Mouse (Mus musculus) liver, embryonic 15.5 days (tissue): ENCODE data around the gene Palm. TPM values are rescaled to one million over a fixed set of nuclear protein-coding genes. Genes with fewer than 3 reads are reported as not detected.
A peak's percentile ranks its signal among the peaks of the same experiment; 100 is the strongest.

Experiments
- ATAC-seq: fragments of 200-750 bp; cut with Nextera tagmentation; 2 replicates; pipeline ENCODE4 v1.8.0; 2017; ENCODE audit warnings: moderate number of reproducible peaks, mild to moderate bottlenecking, moderate library complexity; ENCODE audit not compliant: insufficient read depth
- H3K27ac ChIP-seq: fragments of 300-500 bp; sonication (generic); replicated peaks from 2 replicates; pipeline ENCODE4 v1.5.1; 2015; ENCODE audit warnings: mild to moderate bottlenecking, inconsistent platforms
- H3K27me3 ChIP-seq: fragments of 300-500 bp; sonication (generic); 2 replicates; pipeline ENCODE4 v1.6.1; 2015; ENCODE audit warnings: mild to moderate bottlenecking, inconsistent platforms
- H3K36me3 ChIP-seq: fragments of 300-500 bp; sonication (generic); replicated peaks from 2 replicates; pipeline ENCODE4 v1.6.1; 2015; ENCODE audit warnings: moderate library complexity, mild to moderate bottlenecking, inconsistent platforms
- H3K4me1 ChIP-seq: fragments of 300-500 bp; sonication (generic); replicated peaks from 2 replicates; pipeline ENCODE4 v1.6.1; 2015; ENCODE audit warnings: inconsistent platforms
- H3K4me2 ChIP-seq: fragments of 300-500 bp; sonication (generic); 2 replicates; pipeline ENCODE4 v1.6.1; 2015; ENCODE audit warnings: moderate library complexity, mild to moderate bottlenecking, inconsistent platforms
- H3K4me3 ChIP-seq: fragments of 300-500 bp; sonication (generic); replicated peaks from 2 replicates; pipeline ENCODE4 v1.5.1; 2015; ENCODE audit warnings: mild to moderate bottlenecking, inconsistent platforms
- H3K9ac ChIP-seq: fragments of 300-500 bp; sonication (generic); 2 replicates; pipeline ENCODE4 v1.6.1; 2015; ENCODE audit warnings: moderate library complexity, mild to moderate bottlenecking, inconsistent platforms
- H3K9me3 ChIP-seq: fragments of 300-500 bp; sonication (generic); replicated peaks from 2 replicates; pipeline ENCODE4 v1.6.1; 2016; ENCODE audit warnings: inconsistent platforms
- WGBS: fragments of 180-500 bp; shearing (Covaris S2); methylation state at CpG from one replicate; pipeline ENCODE4 v1.1.7; 2015; ENCODE audit warnings: mixed read lengths; ENCODE audit not compliant: insufficient replicate concordance; 5-methylcytosine and 5-hydroxymethylcytosine counted together
- polyA plus RNA-seq: library from polyadenylated mRNA; unstranded; fragments of >200 nt; fragmentation: Nextera tagmentation; extraction: Ambion mirVana; gene quantifications from 2 replicates; pipeline ENCODE4 v1.2.1, GENCODE M21; 2015

Gene Palm
- polyA plus RNA-seq, 1 experiment from 2014 or later = 8.8 TPM

- Histone ChIP-seq H3K4me3 (no peak overlapping the region), H3K4me2 (no peak overlapping the region), H3K9ac (no peak overlapping the region), H3K27ac (no peak overlapping the region), H3K36me3 (no peaks in the 10 kb centered on the region), H3K27me3 (peaks cover 51% of the 10 kb centered on the region), H3K9me3 (no peaks in the 10 kb centered on the region), H3K4me1 (peaks cover 28% of the 10 kb centered on the region)
- 51% methylated on average over 27 of the region's 27 CpGs for WGBS
- ATAC-seq = no peak
Observed at GRCm38 (mm10) chr10:79783920-79784800, 9.2 kb upstream of the Palm start.

DNA sequence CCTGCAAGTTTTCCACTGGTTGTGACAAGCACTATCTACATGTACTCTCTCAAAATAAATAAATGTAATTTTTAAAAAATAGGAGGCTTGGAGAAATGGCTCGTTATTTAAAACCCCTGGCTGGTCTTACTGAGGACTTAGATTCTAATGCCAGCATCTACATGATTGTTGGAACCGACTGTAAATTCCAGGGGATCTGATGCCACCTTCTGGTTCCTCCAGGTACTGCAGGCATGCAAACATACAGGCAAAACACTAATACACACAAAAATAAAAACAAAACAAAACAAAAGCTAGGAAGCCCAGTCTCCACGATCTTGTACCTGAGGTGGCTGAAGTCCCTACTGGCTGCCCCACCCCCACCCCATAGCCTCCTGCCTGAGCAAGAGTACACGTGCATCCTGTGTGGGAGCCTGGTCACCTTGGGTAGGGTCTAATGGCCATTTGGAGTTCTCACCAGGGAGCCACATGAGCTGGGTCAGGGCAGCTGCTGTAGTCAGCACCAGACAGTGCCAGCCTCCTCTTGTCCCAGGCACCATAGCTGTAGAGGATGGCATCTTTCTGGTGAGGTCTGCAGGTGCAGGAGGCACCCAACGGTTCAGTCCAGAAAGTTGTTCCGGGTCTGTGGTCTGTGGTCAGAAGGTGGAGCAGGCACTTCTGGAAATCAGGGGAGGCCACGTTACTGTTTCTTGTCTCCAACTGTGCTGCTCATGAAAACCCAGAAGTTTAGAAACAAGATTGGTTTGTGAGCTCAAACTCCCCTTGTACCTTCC lies 4.8 kb upstream of the Palm start:
- H3K4me2 ChIP-seq = 0 out of 2 replicates have a peak overlapping the region, but pooled peaks have one; percentile 1
- H3K27ac ChIP-seq = 0 out of 2 replicates have a peak overlapping the region, but pooled peaks have one; percentile 42
- peaks cover 15% of the 10 kb centered on the region for H3K4me1 ChIP-seq
- no peaks in the 10 kb centered on the region for H3K36me3 ChIP-seq
- no peaks in the 10 kb centered on the region for H3K9me3 ChIP-seq
- no peak overlapping the region for H3K4me3 ChIP-seq
- WGBS = 14% methylated on average over 7 of the region's 7 CpGs
- peaks cover 13% of the 10 kb centered on the region for H3K27me3 ChIP-seq
- no peak for ATAC-seq
- no peak overlapping the region for H3K9ac ChIP-seq

DNA sequence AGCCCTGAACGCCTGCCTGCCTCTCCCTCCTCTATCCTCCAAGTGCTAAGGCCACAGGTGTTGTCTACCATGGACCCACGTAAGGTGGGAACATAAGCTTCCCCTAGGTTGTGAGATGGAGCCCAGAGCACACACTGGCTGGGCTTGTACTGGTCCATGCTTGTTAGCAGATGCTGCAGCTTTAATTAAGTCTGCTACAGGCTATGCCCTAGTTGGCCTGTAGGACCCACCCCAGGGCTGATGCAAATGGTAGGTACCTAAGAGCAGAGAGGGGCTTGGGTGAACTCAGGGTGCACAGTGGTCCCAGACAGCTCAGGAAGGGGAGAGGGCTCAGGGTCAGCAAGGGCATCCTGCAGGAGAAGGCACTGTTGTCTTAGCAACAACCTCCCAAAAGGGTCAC lies 3.8 kb upstream of the Palm start:
- Histone ChIP-seq H3K36me3 (no peaks in the 10 kb centered on the region), H3K4me1 (peaks cover 24% of the 10 kb centered on the region), H3K4me3 (no peak overlapping the region), H3K9me3 (no peaks in the 10 kb centered on the region), H3K27me3 (peaks cover 18% of the 10 kb centered on the region), H3K27ac (0 out of 2 replicates have a peak overlapping the region, but pooled peaks have one; percentile 42), H3K9ac (no peak overlapping the region), H3K4me2 (no peak overlapping the region)
- 54% methylated on average over 2 of the region's 2 CpGs for WGBS
- no peak for ATAC-seq

DNA sequence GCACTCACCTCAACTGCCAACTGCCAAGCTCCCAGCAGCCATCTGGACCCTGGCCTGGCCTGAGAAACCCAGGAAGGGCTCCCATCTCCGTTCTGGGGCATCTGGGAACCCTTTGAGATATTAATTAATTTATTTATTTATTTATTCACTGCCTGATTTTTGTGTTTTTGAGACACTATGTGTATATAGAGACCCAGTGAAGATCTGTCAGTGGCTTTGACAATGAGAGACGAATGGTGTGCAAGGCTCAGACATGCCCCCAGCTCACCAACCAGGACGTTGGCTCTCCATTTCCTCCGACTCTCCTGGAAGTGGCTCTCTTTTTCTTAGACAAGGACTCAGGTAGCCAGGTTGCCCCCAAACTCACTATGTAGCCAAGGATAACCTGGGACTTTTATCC lies 2.5 kb upstream of the Palm start, which contains the start of gene Prss57:
Gene Prss57, minus strand, starts transcription at position 101 of the 400 bp plus-strand sequence.
- Histone ChIP-seq H3K36me3 (no peaks in the 10 kb centered on the region), H3K27me3 (peaks cover 23% of the 10 kb centered on the region), H3K4me3 (no peak within 1 kb of the TSS), H3K9me3 (no peaks in the 10 kb centered on the region), H3K4me1 (peaks cover 28% of the 10 kb centered on the region), H3K9ac (no peak within 1 kb of the TSS), H3K27ac (no peak within 1 kb of the TSS), H3K4me2 (no peak within 1 kb of the TSS)
- WGBS = 47% methylated on average over 4 of the region's 4 CpGs
- no peak for ATAC-seq

DNA sequence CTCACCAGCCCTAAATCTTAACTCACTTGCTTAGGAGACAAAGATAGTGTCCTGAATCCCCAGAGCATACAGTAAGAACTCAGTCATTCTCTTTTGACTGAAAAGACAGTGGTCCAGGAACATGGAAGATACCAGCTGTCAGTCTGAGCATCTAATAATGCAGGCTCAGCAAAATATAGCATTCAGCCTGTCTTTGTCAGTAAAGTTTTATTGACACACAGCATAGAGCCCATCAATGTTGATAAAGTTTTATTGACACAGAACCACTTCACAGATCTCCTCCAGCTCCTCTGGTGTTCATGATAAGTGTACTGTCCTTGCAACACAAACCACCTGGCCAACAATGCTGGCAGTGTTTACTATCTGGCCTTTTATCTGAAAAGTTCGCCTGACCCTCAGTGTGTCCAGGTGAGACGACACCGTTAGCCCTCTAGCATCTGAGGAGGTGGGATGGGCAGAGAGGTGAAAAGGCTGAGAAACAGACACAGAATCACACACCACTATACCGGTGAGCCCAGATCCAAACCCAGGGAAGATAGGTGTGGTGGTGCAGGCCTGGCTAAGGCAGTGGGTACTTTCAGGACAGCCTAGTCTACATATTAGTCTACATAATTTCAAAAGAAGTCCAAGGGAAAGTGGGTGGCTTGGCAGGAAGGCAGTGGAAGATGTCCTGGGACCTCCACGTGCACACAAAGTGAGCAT lies 882 bp upstream of the Palm start:
- Histone ChIP-seq H3K9ac (no peak overlapping the region), H3K36me3 (no peaks in the 10 kb centered on the region), H3K4me2 (no peak overlapping the region; the same call in 1 of the 2 replicates), H3K4me3 (no peak overlapping the region), H3K9me3 (no peaks in the 10 kb centered on the region), H3K27me3 (peaks cover 23% of the 10 kb centered on the region), H3K27ac (no peak overlapping the region), H3K4me1 (peaks cover 42% of the 10 kb centered on the region)
- no peak for ATAC-seq
- 66% methylated on average over 5 of the region's 5 CpGs for WGBS

- Histone ChIP-seq H3K4me2 (peak overlapping the region; percentile 85), H3K9ac (peak overlapping the region; percentile 53), H3K4me1 (peaks cover 53% of the 10 kb centered on the region), H3K9me3 (no peaks in the 10 kb centered on the region), H3K36me3 (no peaks in the 10 kb centered on the region), H3K27me3 (peaks cover 23% of the 10 kb centered on the region), H3K27ac (peak overlapping the region; percentile 33; the same call in 1 of the 2 replicates), H3K4me3 (peak overlapping the region; percentile 64)
- ATAC-seq = no peak
- WGBS = 8% methylated on average over 38 of the region's 38 CpGs
Observed at GRCm38 (mm10) chr10:79793738-79794490, 542 bp downstream of the Palm start.

DNA sequence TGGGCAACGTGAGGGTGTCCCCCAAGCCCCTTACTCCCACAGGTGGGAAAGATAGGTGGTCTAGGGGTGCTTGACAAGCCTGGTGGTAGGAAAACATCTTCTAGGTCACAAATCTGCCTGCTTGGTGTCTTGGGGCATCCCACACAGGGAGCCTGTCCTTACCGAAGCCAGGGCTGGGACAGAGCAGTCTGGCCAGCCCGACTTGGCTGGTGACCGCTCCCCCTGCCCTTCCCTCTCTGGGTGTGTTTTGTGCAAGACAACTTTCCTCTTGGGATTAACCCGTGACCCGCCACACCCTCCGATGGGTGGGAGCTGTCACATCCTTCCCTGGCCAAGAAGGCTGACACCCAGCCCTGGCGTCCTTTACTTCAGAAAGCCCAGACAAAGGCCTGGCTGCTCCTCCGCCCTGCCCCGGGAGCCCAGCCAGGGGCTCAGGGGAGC lies 1.1 kb downstream of the Palm start:
- Histone ChIP-seq H3K9me3 (no peaks in the 10 kb centered on the region), H3K4me1 (peaks cover 56% of the 10 kb centered on the region), H3K4me3 (peak overlapping the region; percentile 64), H3K27ac (0 out of 2 replicates have a peak overlapping the region, but pooled peaks have one; percentile 14), H3K27me3 (peaks cover 23% of the 10 kb centered on the region), H3K36me3 (no peaks in the 10 kb centered on the region), H3K4me2 (peak overlapping the region; percentile 85), H3K9ac (no peak overlapping the region)
- no peak for ATAC-seq
- 21% methylated on average over 10 of the region's 10 CpGs for WGBS

DNA sequence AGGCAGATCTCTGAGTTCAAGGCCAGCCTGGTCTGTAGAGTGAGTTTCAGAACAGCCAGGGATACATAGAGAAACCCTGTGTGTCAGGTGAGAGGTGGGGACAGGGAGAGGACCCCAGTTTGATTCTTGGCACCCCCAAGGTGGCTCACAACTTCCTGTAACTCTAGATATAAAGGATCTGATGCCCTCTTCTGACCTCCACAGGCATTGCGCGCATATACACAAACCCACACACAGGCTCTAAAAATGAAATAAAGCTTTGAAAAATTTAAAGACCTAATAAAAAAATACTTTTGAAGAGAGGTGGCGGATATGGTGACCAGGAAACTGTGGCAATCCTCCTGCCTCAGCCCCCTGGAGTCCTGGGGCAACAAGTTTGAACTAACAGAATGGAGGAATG lies 2.5 kb downstream of the Palm start:
- H3K4me1 ChIP-seq = peaks cover 57% of the 10 kb centered on the region
- WGBS = 80% methylated on average over 3 of the region's 3 CpGs
- no peaks in the 10 kb centered on the region for H3K36me3 ChIP-seq
- no peak overlapping the region for H3K4me3 ChIP-seq
- H3K27me3 ChIP-seq = peaks cover 23% of the 10 kb centered on the region
- no peaks in the 10 kb centered on the region for H3K9me3 ChIP-seq
- no peak for ATAC-seq
- H3K9ac ChIP-seq = no peak overlapping the region
- no peak overlapping the region for H3K4me2 ChIP-seq
- no peak overlapping the region for H3K27ac ChIP-seq

DNA sequence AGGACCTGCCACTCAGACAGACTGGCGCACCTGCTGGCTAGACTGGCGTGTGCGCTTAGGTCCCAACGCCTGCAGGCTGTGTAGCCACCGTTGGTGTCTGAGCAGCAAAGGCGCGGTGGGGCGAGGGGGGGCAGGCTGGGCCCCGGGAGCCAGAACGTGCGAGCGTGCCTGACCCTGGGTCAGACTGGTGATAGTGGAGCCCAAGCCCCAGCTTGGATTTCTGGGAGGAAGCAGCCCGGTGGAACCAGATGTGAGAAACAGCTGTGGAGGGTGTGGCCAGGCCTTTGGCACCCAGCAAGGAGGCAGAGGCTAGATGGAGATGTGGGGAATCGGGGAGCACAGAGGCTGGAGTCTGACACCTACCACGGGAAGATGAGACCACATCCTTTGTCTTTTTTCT lies 4.0 kb downstream of the Palm start:
- Histone ChIP-seq H3K36me3 (no peaks in the 10 kb centered on the region), H3K4me2 (no peak overlapping the region), H3K27ac (no peak overlapping the region), H3K9me3 (no peaks in the 10 kb centered on the region), H3K4me3 (no peak overlapping the region), H3K9ac (no peak overlapping the region), H3K27me3 (peaks cover 23% of the 10 kb centered on the region), H3K4me1 (peaks cover 67% of the 10 kb centered on the region)
- no peak for ATAC-seq
- 23% methylated on average over 15 of the region's 15 CpGs for WGBS

DNA sequence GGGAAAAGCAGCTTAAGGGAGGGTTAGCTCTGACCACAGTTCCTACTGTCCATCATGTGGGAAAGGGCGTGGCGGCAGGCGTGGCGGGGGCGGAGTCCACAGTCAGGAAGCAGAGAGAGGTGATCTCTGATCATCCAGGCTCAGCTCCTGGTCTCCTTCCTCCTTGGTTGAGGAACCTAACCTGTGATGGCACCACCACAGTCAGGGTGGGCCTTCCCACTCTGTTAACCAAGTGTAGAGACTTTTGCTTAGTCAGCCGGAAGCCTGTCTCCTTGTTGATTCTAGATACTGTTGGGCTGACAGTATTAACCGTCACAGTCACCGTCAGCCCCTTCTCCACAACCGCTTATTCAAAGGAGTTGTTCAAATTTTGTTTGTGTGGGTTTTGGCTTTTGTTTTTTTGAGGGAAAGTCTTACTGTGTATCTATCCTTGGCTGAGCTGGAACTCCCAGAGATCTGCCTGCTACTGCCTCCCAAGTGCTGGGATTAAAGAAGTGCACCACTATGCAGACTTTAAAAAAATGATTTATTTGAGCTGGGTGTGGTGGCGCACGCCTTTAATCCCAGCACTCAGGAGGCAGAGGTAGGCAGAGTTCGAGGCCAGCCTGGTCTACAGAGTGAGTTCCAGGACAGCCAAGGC lies 5.0 kb downstream of the Palm start:
- WGBS = 16% methylated on average over 12 of the region's 12 CpGs
- peak overlapping the region; percentile 38; the same call in 1 of the 2 replicates for H3K27ac ChIP-seq
- H3K27me3 ChIP-seq = peaks cover 19% of the 10 kb centered on the region
- H3K4me1 ChIP-seq = peaks cover 71% of the 10 kb centered on the region
- ATAC-seq = no peak
- H3K4me2 ChIP-seq = no peak overlapping the region
- no peak overlapping the region for H3K9ac ChIP-seq
- no peak overlapping the region for H3K4me3 ChIP-seq
- H3K36me3 ChIP-seq = no peaks in the 10 kb centered on the region
- H3K9me3 ChIP-seq = no peaks in the 10 kb centered on the region
